Mouse (Mus musculus) stomach, embryonic 15.5 days (tissue): ENCODE measurements around the gene Proser3. TPM values are rescaled to one million over a fixed set of nuclear protein-coding genes. Genes with fewer than 3 reads are reported as not detected.

ENCODE experiments used
- ATAC-seq: fragments of 200-750 bp; cut with Nextera tagmentation; 2 replicates; pipeline ENCODE4 v1.8.0; 2017; ENCODE audit warnings: low read depth, moderate number of reproducible peaks, moderate TSS enrichment; ENCODE audit not compliant: insufficient read depth, low FRiP score
- H3K27ac ChIP-seq: fragments of 300-500 bp; sonication (generic); 2 replicates; pipeline ENCODE4 v1.5.1; 2015; ENCODE audit warnings: mild to moderate bottlenecking, inconsistent platforms
- H3K27me3 ChIP-seq: fragments of 300-500 bp; sonication (generic); replicated peaks from 2 replicates; pipeline ENCODE4 v1.6.1; 2015; ENCODE audit warnings: inconsistent platforms
- H3K36me3 ChIP-seq: fragments of 300-500 bp; sonication (generic); 2 replicates; pipeline ENCODE4 v1.6.1; 2015; ENCODE audit warnings: inconsistent platforms
- H3K4me1 ChIP-seq: fragments of 300-500 bp; sonication (generic); 2 replicates; pipeline ENCODE4 v1.6.1; 2015; ENCODE audit warnings: inconsistent platforms
- H3K4me2 ChIP-seq: fragments of 300-500 bp; sonication (generic); 2 replicates; pipeline ENCODE4 v1.6.1; 2015; ENCODE audit warnings: mild to moderate bottlenecking, inconsistent platforms
- H3K4me3 ChIP-seq: fragments of 300-500 bp; sonication (generic); replicated peaks from 2 replicates; pipeline ENCODE4 v1.5.1; 2015; ENCODE audit warnings: inconsistent platforms
- H3K9ac ChIP-seq: fragments of 300-500 bp; sonication (generic); 2 replicates; pipeline ENCODE4 v1.6.1; 2015; ENCODE audit warnings: inconsistent platforms
- H3K9me3 ChIP-seq: fragments of 300-500 bp; sonication (generic); 2 replicates; pipeline ENCODE4 v1.6.1; 2016; ENCODE audit warnings: inconsistent platforms
- WGBS: fragments of 180-500 bp; shearing (Covaris S2); methylation state at CpG from one replicate; pipeline ENCODE4 v1.1.7; 2015; 5-methylcytosine and 5-hydroxymethylcytosine counted together
- polyA plus RNA-seq: library from polyadenylated mRNA; unstranded; fragments of >200 nt; fragmentation: Nextera tagmentation; extraction: Ambion mirVana; gene quantifications from 2 replicates; pipeline ENCODE4 v1.2.1, GENCODE M21; 2015

The Proser3 gene
- polyA plus RNA-seq, 1 experiment from 2014 or later = 11.1 TPM

- peaks cover 18% of the 10 kb centered on the region for H3K4me1 ChIP-seq
- H3K4me2 ChIP-seq = no peak overlapping the region; the same call in 1 of the 2 replicates
- H3K27me3 ChIP-seq = no peaks in the 10 kb centered on the region
- ATAC-seq = no peak
- no peak overlapping the region for H3K9ac ChIP-seq
- WGBS = 86% methylated on average over 9 of the region's 9 CpGs
- no peaks in the 10 kb centered on the region for H3K9me3 ChIP-seq
- peaks cover 10% of the 10 kb centered on the region for H3K36me3 ChIP-seq
- H3K27ac ChIP-seq = no peak overlapping the region
- H3K4me3 ChIP-seq = no peak overlapping the region
Observed at GRCm38 (mm10) chr7:30590927-30591604, 39.0 kb upstream of the Proser3 start.

DNA sequence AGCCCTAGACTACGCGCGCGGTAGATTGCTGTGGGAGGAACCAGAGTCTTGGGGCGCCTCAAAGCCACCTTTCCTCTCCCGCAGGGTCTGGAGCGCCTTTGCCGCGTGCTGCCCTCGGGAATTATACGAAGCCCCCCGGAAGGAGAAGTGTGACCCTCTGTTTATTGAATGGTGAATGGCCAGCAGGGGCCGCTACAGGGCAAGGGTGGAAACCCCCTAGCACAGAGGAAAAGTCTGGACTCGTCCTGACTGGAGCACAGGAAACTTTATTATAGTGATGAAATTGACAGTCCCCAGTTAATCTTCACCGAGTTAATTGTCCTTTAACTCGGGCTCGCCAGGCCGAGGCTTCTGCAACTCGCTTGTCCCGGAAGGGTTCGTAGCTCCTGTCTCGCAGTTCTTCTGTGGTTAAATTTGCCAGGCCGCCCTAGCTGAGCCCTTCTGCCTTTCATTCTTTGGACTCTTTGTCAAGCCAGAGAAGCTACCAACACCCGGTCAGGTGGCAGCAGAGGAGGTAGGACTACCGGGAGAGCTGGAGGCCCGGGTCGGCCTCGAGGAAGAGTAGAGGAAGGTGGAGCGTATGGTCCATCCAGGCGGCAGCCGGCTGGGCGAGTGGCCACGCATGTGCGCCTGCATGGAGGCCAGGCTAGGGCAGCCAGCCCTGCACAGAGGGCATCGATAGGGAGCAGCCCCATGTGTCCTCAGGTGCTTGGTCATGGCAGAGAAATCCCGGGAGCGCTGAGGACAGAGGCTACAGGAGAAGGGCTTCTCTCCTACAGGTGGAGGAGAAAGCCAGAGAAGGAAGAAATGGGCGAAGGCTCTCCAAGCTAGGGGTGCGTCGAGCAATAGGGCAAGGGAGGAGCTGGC is 37.6 kb upstream of the Proser3 start:
- peak; percentile 57 for ATAC-seq
- H3K27me3 ChIP-seq = no peaks in the 10 kb centered on the region
- H3K9ac ChIP-seq = peak overlapping the region; percentile 26; the same call in 1 of the 2 replicates
- peaks cover 18% of the 10 kb centered on the region for H3K4me1 ChIP-seq
- peak overlapping the region; percentile 95 for H3K27ac ChIP-seq
- 24% methylated on average over 39 of the region's 40 CpGs for WGBS
- peak overlapping the region; percentile 77 for H3K4me2 ChIP-seq
- H3K36me3 ChIP-seq = peaks cover 24% of the 10 kb centered on the region
- H3K9me3 ChIP-seq = no peaks in the 10 kb centered on the region
- H3K4me3 ChIP-seq = peak overlapping the region; percentile 98

DNA sequence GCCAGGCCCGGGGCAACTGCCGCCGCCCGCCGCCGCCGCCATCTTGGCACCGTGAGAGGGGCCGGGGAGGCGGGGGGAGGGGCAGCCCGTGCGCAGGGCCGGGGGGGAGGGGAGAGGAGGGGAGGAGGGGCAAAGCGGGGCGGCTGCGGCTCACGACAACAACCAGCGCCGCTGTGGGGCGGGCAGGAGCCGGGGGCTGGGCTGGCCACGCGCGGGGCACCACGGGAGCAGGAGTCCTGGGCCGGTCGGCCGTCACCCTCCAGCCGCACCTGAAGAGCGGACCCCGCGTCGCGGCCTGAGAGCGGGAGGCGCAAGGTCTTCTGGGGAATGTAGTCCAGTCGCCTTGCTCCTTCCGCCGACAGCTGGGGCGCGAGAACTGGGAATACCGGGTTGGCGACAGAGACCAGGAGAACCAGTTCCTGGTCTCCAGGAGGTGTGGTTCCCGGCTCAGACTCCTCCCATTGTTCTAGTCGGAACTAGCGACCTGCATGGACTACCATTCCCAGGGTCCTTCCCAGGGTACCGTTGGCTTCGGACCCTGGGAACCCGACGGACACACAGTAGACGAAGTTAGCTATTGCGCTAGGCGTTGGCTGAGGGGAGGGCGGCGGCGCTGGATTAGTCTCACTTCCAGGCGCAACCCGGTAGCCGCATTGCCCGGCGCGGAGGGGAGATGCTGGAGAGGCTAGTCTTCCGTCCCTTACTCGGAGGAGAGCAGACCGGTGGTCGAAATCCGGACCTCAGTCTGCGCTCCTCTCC is 36.8 kb upstream of the Proser3 start, which contains the start of gene Kmt2b:
TSS of gene Kmt2b (minus strand) at position 51 of the 759 bp plus-strand sequence.
- WGBS = under 1% methylated on average over 63 of the region's 68 CpGs

DNA sequence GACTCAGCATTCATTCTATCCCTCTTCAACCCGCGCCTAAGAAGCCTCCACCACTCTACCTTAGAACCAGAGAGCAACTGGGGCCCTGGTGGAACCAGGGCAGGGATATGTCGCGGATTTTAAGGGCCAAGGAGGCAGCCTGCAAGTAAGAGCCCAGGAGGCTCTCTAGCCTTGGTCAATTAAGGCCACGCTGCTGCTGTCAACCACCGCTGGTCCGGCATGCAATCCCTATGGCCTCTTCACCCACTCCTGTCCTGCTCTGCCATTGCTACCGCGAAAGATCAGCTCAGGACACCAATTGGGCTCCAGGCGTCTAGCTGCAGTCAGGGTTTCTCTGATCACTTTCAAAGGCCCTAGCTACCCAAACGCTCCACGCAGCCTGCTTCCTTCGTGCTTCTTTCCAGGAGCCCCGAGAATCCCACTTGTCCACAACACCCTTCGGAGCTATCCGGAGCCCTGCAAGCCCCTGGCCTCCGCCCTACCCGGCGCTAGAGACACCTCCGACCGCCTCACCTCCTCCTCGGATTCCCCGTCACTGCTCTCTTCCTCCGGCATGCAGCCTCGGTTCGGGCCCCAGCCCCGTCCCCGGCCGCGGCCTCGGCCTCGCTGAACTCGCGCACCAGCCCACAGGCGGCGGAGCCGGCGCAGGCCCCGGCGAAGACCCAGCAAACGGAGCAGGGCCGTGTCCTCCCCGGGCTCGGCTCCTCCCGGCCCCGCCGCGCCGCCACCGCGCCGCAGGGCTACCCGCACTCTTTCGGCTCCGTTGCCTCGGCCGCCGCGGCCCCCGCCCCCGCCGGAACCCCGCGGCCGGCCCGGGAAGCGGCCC is 36.0 kb upstream of the Proser3 start:
- under 1% methylated on average over 66 of the region's 67 CpGs for WGBS
- peak overlapping the region; percentile 95 for H3K27ac ChIP-seq
- no peaks in the 10 kb centered on the region for H3K9me3 ChIP-seq
- peaks cover 18% of the 10 kb centered on the region for H3K4me1 ChIP-seq
- peak overlapping the region; percentile 77 for H3K4me2 ChIP-seq
- H3K27me3 ChIP-seq = no peaks in the 10 kb centered on the region
- H3K4me3 ChIP-seq = peak overlapping the region; percentile 98
- peak; percentile 13 for ATAC-seq
- peaks cover 39% of the 10 kb centered on the region for H3K36me3 ChIP-seq
- peak overlapping the region; percentile 98 for H3K9ac ChIP-seq

More for the DNA sequence above, 36.8 kb upstream of the Proser3 start, which contains the start of gene Kmt2b:
- Histone ChIP-seq H3K27ac (peak within 1 kb of the TSS; percentile 95), H3K4me1 (peaks cover 18% of the 10 kb centered on the region), H3K9me3 (no peaks in the 10 kb centered on the region), H3K9ac (peak within 1 kb of the TSS; percentile 98), H3K4me3 (peak within 1 kb of the TSS; percentile 98), H3K36me3 (peaks cover 31% of the 10 kb centered on the region), H3K27me3 (no peaks in the 10 kb centered on the region), H3K4me2 (peak within 1 kb of the TSS; percentile 77)
- ATAC-seq = peak; percentile 96

- Histone ChIP-seq H3K9ac (no peak overlapping the region), H3K27ac (no peak overlapping the region), H3K4me1 (peaks cover 18% of the 10 kb centered on the region), H3K4me2 (0 out of 2 replicates have a peak overlapping the region, but pooled peaks have one; percentile 77), H3K36me3 (peaks cover 54% of the 10 kb centered on the region), H3K4me3 (peak overlapping the region; percentile 98), H3K9me3 (no peaks in the 10 kb centered on the region), H3K27me3 (no peaks in the 10 kb centered on the region)
- ATAC-seq = no peak
- 89% methylated on average over 28 of the region's 28 CpGs for WGBS
Observed at GRCm38 (mm10) chr7:30586455-30587020, 34.4 kb upstream of the Proser3 start.

- no peak overlapping the region for H3K27ac ChIP-seq
- no peak overlapping the region for H3K4me2 ChIP-seq
- WGBS = 93% methylated on average over 7 of the region's 7 CpGs
- H3K9me3 ChIP-seq = no peaks in the 10 kb centered on the region
- H3K9ac ChIP-seq = no peak overlapping the region
- H3K36me3 ChIP-seq = peaks cover 66% of the 10 kb centered on the region
- peaks cover 18% of the 10 kb centered on the region for H3K4me1 ChIP-seq
- no peak for ATAC-seq
- H3K4me3 ChIP-seq = no peak overlapping the region
- H3K27me3 ChIP-seq = no peaks in the 10 kb centered on the region
Observed at GRCm38 (mm10) chr7:30585170-30585569, 33.1 kb upstream of the Proser3 start.

GRCm38 (mm10) chr7:30584339-30584738 is 32.2 kb upstream of the Proser3 start:
- H3K9me3 ChIP-seq = no peaks in the 10 kb centered on the region
- WGBS = 93% methylated on average over 10 of the region's 10 CpGs
- no peaks in the 10 kb centered on the region for H3K27me3 ChIP-seq
- H3K27ac ChIP-seq = no peak overlapping the region
- ATAC-seq = no peak
- peaks cover 75% of the 10 kb centered on the region for H3K36me3 ChIP-seq
- peaks cover 12% of the 10 kb centered on the region for H3K4me1 ChIP-seq
- no peak overlapping the region for H3K9ac ChIP-seq
- H3K4me3 ChIP-seq = no peak overlapping the region
- no peak overlapping the region for H3K4me2 ChIP-seq

DNA sequence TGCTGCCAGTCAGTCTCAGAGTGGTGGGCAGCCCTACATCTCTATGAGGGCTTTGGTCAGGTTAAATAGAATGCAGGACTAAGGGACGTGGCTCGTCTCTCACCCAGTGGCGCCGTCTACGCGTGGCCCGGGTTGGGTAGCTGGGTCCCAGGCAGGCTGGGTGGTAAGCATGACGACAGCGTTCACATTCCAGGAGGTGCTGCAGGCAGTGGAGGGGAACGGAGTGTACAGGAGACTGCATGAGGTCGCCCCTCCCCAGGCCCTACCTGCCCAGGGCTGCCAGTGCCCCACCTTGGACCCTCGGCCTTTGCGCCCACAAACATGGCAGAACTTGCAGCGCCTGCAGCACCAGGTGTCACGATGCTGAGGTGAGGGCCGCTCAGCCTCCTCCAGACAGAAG is 29.4 kb upstream of the Proser3 start:
- H3K27ac ChIP-seq = no peak overlapping the region
- H3K36me3 ChIP-seq = peaks cover 94% of the 10 kb centered on the region
- 95% methylated on average over 16 of the region's 16 CpGs for WGBS
- no peaks in the 10 kb centered on the region for H3K9me3 ChIP-seq
- H3K27me3 ChIP-seq = no peaks in the 10 kb centered on the region
- H3K4me1 ChIP-seq = peaks cover 2% of the 10 kb centered on the region; the same call in 1 of the 2 replicates
- ATAC-seq = no peak
- no peak overlapping the region for H3K4me3 ChIP-seq
- H3K4me2 ChIP-seq = no peak overlapping the region
- H3K9ac ChIP-seq = no peak overlapping the region

DNA sequence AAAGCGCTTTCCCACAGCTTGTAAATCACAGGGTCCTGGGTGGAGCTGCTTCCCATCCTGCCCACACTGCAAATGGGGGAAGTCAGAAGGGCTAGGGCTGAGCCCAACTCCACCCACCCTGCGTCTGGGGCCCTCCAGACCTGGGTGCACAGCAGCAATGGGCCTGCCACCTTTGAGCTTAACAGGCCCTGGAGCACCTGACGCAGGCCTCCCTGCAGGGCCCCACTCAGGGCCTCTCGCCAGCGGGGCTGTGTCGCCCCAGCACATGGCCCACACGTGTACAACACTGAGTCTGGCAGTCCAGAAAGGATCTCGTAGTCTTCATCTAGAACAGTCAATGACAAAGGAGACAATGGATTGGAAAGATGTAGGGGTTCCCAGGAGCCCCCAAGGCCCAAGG is 27.9 kb upstream of the Proser3 start:
- no peak overlapping the region for H3K4me3 ChIP-seq
- peaks cover 94% of the 10 kb centered on the region for H3K36me3 ChIP-seq
- H3K27ac ChIP-seq = no peak overlapping the region
- no peak overlapping the region for H3K9ac ChIP-seq
- H3K9me3 ChIP-seq = no peaks in the 10 kb centered on the region
- ATAC-seq = no peak
- H3K4me1 ChIP-seq = no peaks in the 10 kb centered on the region
- no peaks in the 10 kb centered on the region for H3K27me3 ChIP-seq
- 91% methylated on average over 8 of the region's 8 CpGs for WGBS
- no peak overlapping the region for H3K4me2 ChIP-seq

DNA sequence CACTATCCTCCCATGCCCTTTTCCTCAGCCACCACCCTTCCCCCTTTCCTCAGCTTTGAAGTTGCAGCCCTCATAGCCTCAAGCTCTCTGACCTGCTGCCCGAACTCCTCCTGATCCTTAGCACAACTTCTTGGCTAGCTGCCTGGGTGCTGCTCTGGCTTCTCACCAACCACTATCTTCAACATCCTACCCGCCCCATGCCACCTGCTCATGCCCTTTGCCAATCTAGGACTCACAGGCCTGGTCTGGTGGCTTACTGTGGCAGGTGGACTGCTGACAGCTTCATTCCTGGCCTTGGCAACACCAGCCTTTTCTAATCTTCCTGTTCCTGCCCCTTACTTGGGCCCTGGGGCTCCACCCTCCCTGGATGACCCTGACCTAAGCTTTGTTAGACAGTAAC is 20.9 kb upstream of the Proser3 start:
- Histone ChIP-seq H3K4me3 (no peak overlapping the region), H3K4me2 (no peak overlapping the region), H3K27me3 (no peaks in the 10 kb centered on the region), H3K4me1 (no peaks in the 10 kb centered on the region), H3K27ac (no peak overlapping the region), H3K36me3 (peaks cover 88% of the 10 kb centered on the region), H3K9me3 (no peaks in the 10 kb centered on the region), H3K9ac (no peak overlapping the region)
- no peak for ATAC-seq
- WGBS = 77% methylated on average over 2 of the region's 2 CpGs

DNA sequence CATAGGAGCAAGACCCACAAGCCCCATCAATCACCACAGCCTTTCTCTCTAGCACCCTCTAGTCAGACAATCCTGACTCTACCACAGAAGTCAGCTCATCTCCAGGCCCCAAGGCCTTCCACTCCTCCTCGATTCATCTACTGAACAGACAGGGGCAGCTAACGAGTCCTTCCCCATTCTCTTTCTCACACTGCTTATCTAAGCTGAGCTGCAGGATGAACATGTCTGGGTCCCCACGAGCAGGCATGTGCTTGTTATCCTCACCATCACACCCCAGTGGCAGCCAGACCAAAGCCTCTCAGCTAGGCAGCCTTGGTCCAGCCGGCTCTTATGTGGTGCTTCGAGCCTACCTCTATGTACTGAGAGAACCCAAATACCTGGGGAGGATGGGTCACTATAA is 20.3 kb upstream of the Proser3 start:
- no peaks in the 10 kb centered on the region for H3K9me3 ChIP-seq
- no peak overlapping the region for H3K4me2 ChIP-seq
- no peak for ATAC-seq
- no peak overlapping the region for H3K4me3 ChIP-seq
- no peak overlapping the region for H3K27ac ChIP-seq
- H3K9ac ChIP-seq = no peak overlapping the region
- no peaks in the 10 kb centered on the region for H3K27me3 ChIP-seq
- H3K4me1 ChIP-seq = no peaks in the 10 kb centered on the region
- 79% methylated on average over 5 of the region's 5 CpGs for WGBS
- peaks cover 82% of the 10 kb centered on the region for H3K36me3 ChIP-seq
